Mouse (Mus musculus): ENCODE results near the gene Camkk2.

GRCm38 (mm10) chr5:122767283-122767682, 11.9 kb downstream of the Camkk2 start:
- TF ChIP-seq POLR2A (IDR thresholded peaks at IDR 0.05; ENCODE audit: insufficient read depth, low read length) (no peak), CTCF (IDR thresholded peaks at IDR 0.05; ENCODE audit: low read depth, low read length) (no peak)
